Mouse (Mus musculus): ENCODE measurements around the gene Naa40. TPM values are rescaled to one million over a fixed set of nuclear protein-coding genes. Genes with fewer than 3 reads are reported as not detected.

The Naa40 gene
- polyA plus RNA-seq, 1 experiment from 2014 or later, result 77.8 TPM

- H3K4me1 ChIP-seq (ENCODE audit: control insufficient read depth, insufficient read depth, low read length), result peaks cover 11% of the 10 kb centered on the region
- no peak overlapping the region for H3K4me3 ChIP-seq (replicated peaks; ENCODE audit: low read depth, low read length)
- H3K9ac ChIP-seq (replicated peaks; ENCODE audit: low read length), result no peak overlapping the region
- peaks cover 48% of the 10 kb centered on the region for H3K36me3 ChIP-seq (ENCODE audit: control insufficient read depth, insufficient read depth, low read length)
- H3K9me3 ChIP-seq (ENCODE audit: control insufficient read depth, low read length), result no peaks in the 10 kb centered on the region
- WGBS, result 10% methylated on average over 17 of the region's 17 CpGs
- no peak overlapping the region for H3K27ac ChIP-seq (replicated peaks; ENCODE audit: low read depth, low read length)
- H3K4me2 ChIP-seq (ENCODE audit: low read length), result no peak overlapping the region
- DNase-seq (peak; percentile 23), ATAC-seq (ENCODE audit: low FRiP score, low TSS enrichment) (no peak; the same call in 1 of the 2 replicates)
- no peaks in the 10 kb centered on the region for H3K27me3 ChIP-seq (ENCODE audit: control insufficient read depth, insufficient read depth, low read length)
Measured at GRCm38 (mm10) chr19:7196741-7197270, 44.2 kb downstream of the Naa40 start.

GRCm38 (mm10) chr19:7195900-7196728 lies 44.9 kb downstream of the Naa40 start:
- no peak overlapping the region for H3K4me3 ChIP-seq (replicated peaks; ENCODE audit: low read depth, low read length)
- H3K4me2 ChIP-seq (ENCODE audit: low read length), result no peak overlapping the region
- no peaks in the 10 kb centered on the region for H3K9me3 ChIP-seq (ENCODE audit: control insufficient read depth, low read length)
- no peak overlapping the region for H3K9ac ChIP-seq (replicated peaks; ENCODE audit: low read length)
- peaks cover 42% of the 10 kb centered on the region for H3K36me3 ChIP-seq (ENCODE audit: control insufficient read depth, insufficient read depth, low read length)
- 12% methylated on average over 33 of the region's 33 CpGs for WGBS
- H3K27me3 ChIP-seq (ENCODE audit: control insufficient read depth, insufficient read depth, low read length), result no peaks in the 10 kb centered on the region
- peak; percentile 78 for DNase-seq
- H3K27ac ChIP-seq (replicated peaks; ENCODE audit: low read depth, low read length), result no peak overlapping the region
- peaks cover 11% of the 10 kb centered on the region for H3K4me1 ChIP-seq (ENCODE audit: control insufficient read depth, insufficient read depth, low read length)
- ATAC-seq (ENCODE audit: low FRiP score, low TSS enrichment), result 0 out of 2 replicates have a peak, but pooled peaks have one; percentile 11

GRCm38 (mm10) chr19:7192561-7192967 lies 48.4 kb downstream of the Naa40 start:
- no peak overlapping the region for H3K9ac ChIP-seq (replicated peaks; ENCODE audit: low read length)
- H3K9me3 ChIP-seq (ENCODE audit: control insufficient read depth, low read length), result no peaks in the 10 kb centered on the region
- WGBS, result 28% methylated on average over 2 of the region's 2 CpGs
- no peak overlapping the region for H3K4me3 ChIP-seq (replicated peaks; ENCODE audit: low read depth, low read length)
- no peak overlapping the region for H3K4me2 ChIP-seq (ENCODE audit: low read length)
- peaks cover 16% of the 10 kb centered on the region for H3K4me1 ChIP-seq (ENCODE audit: control insufficient read depth, insufficient read depth, low read length)
- no peak overlapping the region for H3K27ac ChIP-seq (replicated peaks; ENCODE audit: low read depth, low read length)
- no peaks in the 10 kb centered on the region for H3K27me3 ChIP-seq (ENCODE audit: control insufficient read depth, insufficient read depth, low read length)
- ATAC-seq (ENCODE audit: low FRiP score, low TSS enrichment), result no peak
- H3K36me3 ChIP-seq (ENCODE audit: control insufficient read depth, insufficient read depth, low read length), result peaks cover 7% of the 10 kb centered on the region; the same call in 1 of the 2 replicates
- peak; percentile 52 for DNase-seq

- H3K9ac ChIP-seq (replicated peaks; ENCODE audit: low read length), result no peak overlapping the region
- H3K4me3 ChIP-seq (replicated peaks; ENCODE audit: low read depth, low read length), result no peak overlapping the region
- DNase-seq (no peak), ATAC-seq (ENCODE audit: low FRiP score, low TSS enrichment) (no peak)
- WGBS, result 41% methylated on average over 6 of the region's 6 CpGs
- peaks cover 16% of the 10 kb centered on the region for H3K4me1 ChIP-seq (ENCODE audit: control insufficient read depth, insufficient read depth, low read length)
- H3K4me2 ChIP-seq (ENCODE audit: low read length), result no peak overlapping the region
- no peak overlapping the region for H3K27ac ChIP-seq (replicated peaks; ENCODE audit: low read depth, low read length)
- H3K36me3 ChIP-seq (ENCODE audit: control insufficient read depth, insufficient read depth, low read length), result 0 out of 2 replicates have a peak, but pooled peaks cover under 1% of the 10 kb centered on the region
- H3K27me3 ChIP-seq (ENCODE audit: control insufficient read depth, insufficient read depth, low read length), result no peaks in the 10 kb centered on the region; the same call in 1 of the 2 replicates
- H3K9me3 ChIP-seq (ENCODE audit: control insufficient read depth, low read length), result no peaks in the 10 kb centered on the region
Measured at GRCm38 (mm10) chr19:7191639-7192038, 49.3 kb downstream of the Naa40 start.

GRCm38 (mm10) chr19:7190986-7191385 lies 50.0 kb downstream of the Naa40 start:
- Histone ChIP-seq H3K36me3 (ENCODE audit: control insufficient read depth, insufficient read depth, low read length) (no peaks in the 10 kb centered on the region), H3K4me3 (replicated peaks; ENCODE audit: low read depth, low read length) (no peak overlapping the region), H3K4me1 (ENCODE audit: control insufficient read depth, insufficient read depth, low read length) (peaks cover 21% of the 10 kb centered on the region), H3K27me3 (ENCODE audit: control insufficient read depth, insufficient read depth, low read length) (peaks cover 5% of the 10 kb centered on the region), H3K9me3 (ENCODE audit: control insufficient read depth, low read length) (no peaks in the 10 kb centered on the region), H3K9ac (replicated peaks; ENCODE audit: low read length) (no peak overlapping the region), H3K27ac (replicated peaks; ENCODE audit: low read depth, low read length) (no peak overlapping the region), H3K4me2 (ENCODE audit: low read length) (no peak overlapping the region)
- 31% methylated on average over 5 of the region's 5 CpGs for WGBS
- no peak for DNase-seq
- no peak for ATAC-seq (ENCODE audit: low FRiP score, low TSS enrichment)

- H3K36me3 ChIP-seq (ENCODE audit: control insufficient read depth, insufficient read depth, low read length), result no peaks in the 10 kb centered on the region
- H3K27me3 ChIP-seq (ENCODE audit: control insufficient read depth, insufficient read depth, low read length), result peaks cover 14% of the 10 kb centered on the region
- no peak overlapping the region for H3K4me2 ChIP-seq (ENCODE audit: low read length)
- peaks cover 23% of the 10 kb centered on the region for H3K4me1 ChIP-seq (ENCODE audit: control insufficient read depth, insufficient read depth, low read length)
- DNase-seq, result no peak
- no peaks in the 10 kb centered on the region for H3K9me3 ChIP-seq (ENCODE audit: control insufficient read depth, low read length)
- no peak overlapping the region for H3K4me3 ChIP-seq (replicated peaks; ENCODE audit: low read depth, low read length)
- H3K27ac ChIP-seq (replicated peaks; ENCODE audit: low read depth, low read length), result no peak overlapping the region
- ATAC-seq (ENCODE audit: low FRiP score, low TSS enrichment), result no peak
- 79% methylated on average over 4 of the region's 4 CpGs for WGBS
- H3K9ac ChIP-seq (replicated peaks; ENCODE audit: low read length), result no peak overlapping the region
Measured at GRCm38 (mm10) chr19:7189026-7189425, 52.0 kb downstream of the Naa40 start.

- Histone ChIP-seq H3K4me2 (ENCODE audit: low read length) (no peak overlapping the region), H3K27ac (replicated peaks; ENCODE audit: low read depth, low read length) (no peak overlapping the region), H3K9me3 (ENCODE audit: control insufficient read depth, low read length) (no peaks in the 10 kb centered on the region), H3K4me3 (replicated peaks; ENCODE audit: low read depth, low read length) (no peak overlapping the region), H3K9ac (replicated peaks; ENCODE audit: low read length) (no peak overlapping the region), H3K4me1 (ENCODE audit: control insufficient read depth, insufficient read depth, low read length) (peaks cover 26% of the 10 kb centered on the region), H3K27me3 (ENCODE audit: control insufficient read depth, insufficient read depth, low read length) (peaks cover 14% of the 10 kb centered on the region), H3K36me3 (ENCODE audit: control insufficient read depth, insufficient read depth, low read length) (no peaks in the 10 kb centered on the region)
- no peak for DNase-seq
- 60% methylated on average over 5 of the region's 5 CpGs for WGBS
- ATAC-seq (ENCODE audit: low FRiP score, low TSS enrichment), result no peak
Measured at GRCm38 (mm10) chr19:7187157-7187556, 53.8 kb downstream of the Naa40 start.

- no peaks in the 10 kb centered on the region for H3K36me3 ChIP-seq (ENCODE audit: control insufficient read depth, insufficient read depth, low read length)
- DNase-seq (no peak), ATAC-seq (ENCODE audit: low FRiP score, low TSS enrichment) (no peak)
- H3K4me3 ChIP-seq (replicated peaks; ENCODE audit: low read depth, low read length), result no peak overlapping the region
- peaks cover 18% of the 10 kb centered on the region for H3K27me3 ChIP-seq (ENCODE audit: control insufficient read depth, insufficient read depth, low read length)
- H3K9me3 ChIP-seq (ENCODE audit: control insufficient read depth, low read length), result no peaks in the 10 kb centered on the region
- no peak overlapping the region for H3K27ac ChIP-seq (replicated peaks; ENCODE audit: low read depth, low read length)
- peaks cover 31% of the 10 kb centered on the region for H3K4me1 ChIP-seq (ENCODE audit: control insufficient read depth, insufficient read depth, low read length)
- H3K4me2 ChIP-seq (ENCODE audit: low read length), result no peak overlapping the region
- WGBS, result 9% methylated on average over 18 of the region's 18 CpGs
- H3K9ac ChIP-seq (replicated peaks; ENCODE audit: low read length), result 0 out of 2 replicates have a peak overlapping the region, but pooled peaks have one; percentile 12
Measured at GRCm38 (mm10) chr19:7185715-7186291, 55.2 kb downstream of the Naa40 start.
